Mouse (Mus musculus) brain, embryonic 14.5 days (tissue): ENCODE data around the gene Lrr1.
A peak's percentile ranks its signal among the peaks of the same experiment; 100 is the strongest.

Experiments
- CTCF ChIP-seq: fragments of 200-500 bp; IDR thresholded peaks from 2 replicates; pipeline ENCODE4 v1.5.1; 2012; ENCODE audit warnings: inconsistent platforms, mild to moderate bottlenecking, moderate library complexity, borderline replicate concordance; ENCODE audit not compliant: insufficient read depth, insufficient read length; ENCODE audit errors: extremely low read depth
- POLR2A ChIP-seq: fragments of 200-500 bp; IDR thresholded peaks from 2 replicates; pipeline ENCODE4 v1.6.1; 2012; ENCODE audit warnings: mild to moderate bottlenecking, inconsistent platforms, borderline replicate concordance; ENCODE audit not compliant: poor library complexity, insufficient read depth, insufficient read length, severe bottlenecking; ENCODE audit errors: extremely low read depth

DNA sequence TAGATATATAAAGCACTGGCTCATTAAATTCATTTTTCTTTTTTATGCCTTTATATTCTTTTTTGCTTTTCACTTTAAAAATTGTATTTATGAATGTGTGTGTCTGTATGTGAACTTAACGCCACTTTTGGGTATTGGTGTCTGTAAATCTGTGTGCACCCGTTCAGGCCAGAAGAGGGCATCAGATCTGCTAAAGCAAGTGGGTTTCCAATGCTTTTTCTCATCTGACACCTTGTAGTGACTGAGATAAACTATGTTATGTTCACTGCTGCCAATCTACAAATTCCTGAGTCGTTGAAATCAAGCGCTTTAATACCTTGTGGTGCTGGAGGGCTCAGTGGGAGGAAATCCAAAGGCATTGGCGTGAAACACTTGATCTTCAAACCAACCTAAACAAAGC, 42.4 kb downstream of the Lrr1 start:
- no peak for TF ChIP-seq POLR2A
- peak; percentile 51; the same call in 1 of the 2 replicates for TF ChIP-seq CTCF
